Mouse (Mus musculus) urinary bladder, postnatal 25 days (tissue): ENCODE data around the gene Galr3.
"Not testable (repeated sequence)": the region's sequence is repeated elsewhere in the genome, so short reads cannot be mapped to it uniquely, and the experiment has no call there.

ENCODE experiments used
- DNase-seq: peaks from one replicate; pipeline ENCODE4 v3.0.0; 2022; ENCODE audit warnings: low spot score

Gene Galr3

DNA sequence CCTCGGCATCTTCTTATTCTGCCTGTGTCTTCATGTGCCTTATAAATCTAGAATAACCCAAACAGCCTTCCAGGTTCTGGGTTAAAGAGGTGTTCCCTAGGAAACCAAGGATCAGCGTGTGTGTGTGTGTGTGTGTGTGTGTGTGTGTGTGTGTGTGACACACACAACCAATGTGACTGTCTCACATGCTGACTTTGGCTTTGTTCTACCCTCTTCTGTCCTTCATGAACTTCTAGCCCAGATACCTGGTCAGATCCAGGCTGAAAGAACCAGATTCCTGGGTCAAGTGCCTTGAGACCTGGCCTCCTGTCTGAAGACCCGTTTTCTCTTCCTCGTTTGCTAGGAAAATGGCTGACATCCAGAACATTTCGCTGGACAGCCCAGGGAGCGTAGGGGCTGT, at the start of gene Galr3:
Gene Galr3, plus strand, starts transcription at position 301 of the 400 bp plus-strand sequence.
- no peak for DNase-seq

DNA sequence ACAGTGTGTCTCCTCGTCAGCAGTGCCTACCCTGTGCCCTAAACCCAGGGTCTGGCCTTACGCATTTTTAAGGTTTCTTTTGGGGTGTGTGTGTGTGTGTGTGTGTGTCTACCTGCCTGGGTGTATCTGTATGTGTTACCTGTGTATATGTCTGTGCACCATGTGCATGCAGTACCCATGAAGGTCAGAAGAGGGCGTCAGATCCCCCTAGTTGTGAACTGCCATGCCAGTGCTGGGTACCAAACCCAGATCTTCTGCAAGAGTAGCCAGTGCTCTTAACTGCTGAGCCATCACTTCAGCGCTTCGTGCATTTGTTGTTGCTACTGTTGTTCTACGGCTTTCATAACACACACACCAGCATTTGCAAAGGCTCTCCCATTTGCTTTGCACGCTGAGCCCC, 49.5 kb upstream of the Galr3 start:
- no peak for DNase-seq

DNA sequence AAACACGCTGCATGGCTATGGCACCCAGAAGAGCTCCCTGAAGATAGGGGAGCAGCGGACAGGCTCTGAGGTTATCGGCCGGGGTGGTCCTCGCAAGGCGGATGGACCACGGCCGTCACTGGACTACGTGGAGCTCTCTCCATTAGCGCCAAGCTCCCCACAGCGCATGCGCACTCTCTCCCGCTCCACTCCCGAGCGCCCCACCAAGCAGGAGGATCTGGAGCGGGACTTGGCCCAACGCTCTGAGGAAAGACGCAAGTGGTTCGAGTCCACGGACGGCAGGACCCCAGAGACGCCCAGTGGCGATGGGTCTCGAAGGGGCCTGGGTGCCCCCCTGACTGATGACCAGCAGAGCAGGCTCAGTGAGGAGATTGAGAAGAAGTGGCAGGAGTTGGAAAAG, 48.8 kb upstream of the Galr3 start:
- no peak for DNase-seq

DNA sequence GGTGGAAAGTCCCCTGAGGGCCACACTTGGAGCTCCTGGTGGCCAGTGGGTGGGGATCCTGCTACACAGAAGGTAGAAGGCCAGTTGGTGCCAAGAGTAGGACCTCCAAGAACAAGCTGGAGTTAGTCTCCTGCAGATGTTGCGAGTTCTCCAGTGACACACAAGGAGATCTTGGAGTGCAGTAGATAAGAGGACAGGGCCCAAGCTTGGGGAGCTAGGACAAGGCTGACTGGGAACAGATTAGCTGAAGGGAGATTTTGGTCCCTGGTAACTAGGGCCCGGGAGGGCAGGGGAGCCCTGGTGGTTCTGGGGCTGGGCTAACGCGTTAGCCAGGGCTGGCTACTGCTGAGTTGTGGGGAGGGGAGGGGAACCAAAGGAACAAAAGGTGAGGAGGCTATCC, 45.8 kb upstream of the Galr3 start:
- no peak for DNase-seq

DNA sequence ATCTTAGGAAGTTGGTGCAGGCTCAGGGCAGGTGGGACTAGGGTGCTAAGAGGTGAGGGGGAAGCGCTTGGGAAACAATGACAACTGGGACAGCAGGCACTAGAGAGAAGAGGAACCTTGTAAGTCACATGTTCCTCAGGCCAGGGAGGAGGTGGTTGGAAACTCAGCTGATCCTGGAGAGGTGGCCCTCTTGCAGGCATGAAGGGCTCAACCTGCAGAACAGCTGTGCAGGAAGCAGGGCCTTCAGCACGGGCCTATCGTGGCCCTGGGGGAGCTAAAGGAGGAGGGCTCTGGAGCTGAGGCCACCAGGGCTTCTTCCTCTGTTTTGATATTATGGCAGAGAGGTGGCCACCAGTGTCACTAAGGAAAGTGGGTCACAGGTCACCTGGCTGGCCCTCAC, 45.0 kb upstream of the Galr3 start:
- no peak for DNase-seq

DNA sequence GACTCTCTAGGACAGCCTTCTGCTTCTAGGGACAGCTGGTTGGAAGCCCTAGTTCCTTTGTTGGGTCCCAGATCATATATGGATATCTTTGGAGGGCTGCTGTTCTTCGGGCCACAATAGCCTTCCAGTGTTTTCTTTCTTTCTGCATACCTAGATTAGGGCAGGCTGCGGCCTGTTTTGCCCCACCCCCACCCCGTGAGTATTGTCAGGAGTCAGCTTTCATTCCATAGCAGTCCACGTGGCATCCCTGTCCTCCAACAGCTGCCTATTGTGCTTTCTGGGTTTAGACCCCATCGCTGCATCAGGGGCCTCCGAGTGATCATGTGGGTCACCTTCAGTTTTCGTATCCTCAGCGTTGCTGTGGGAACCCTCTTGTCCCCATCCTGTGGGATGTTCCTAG, 43.3 kb upstream of the Galr3 start:
- DNase-seq: no peak

DNA sequence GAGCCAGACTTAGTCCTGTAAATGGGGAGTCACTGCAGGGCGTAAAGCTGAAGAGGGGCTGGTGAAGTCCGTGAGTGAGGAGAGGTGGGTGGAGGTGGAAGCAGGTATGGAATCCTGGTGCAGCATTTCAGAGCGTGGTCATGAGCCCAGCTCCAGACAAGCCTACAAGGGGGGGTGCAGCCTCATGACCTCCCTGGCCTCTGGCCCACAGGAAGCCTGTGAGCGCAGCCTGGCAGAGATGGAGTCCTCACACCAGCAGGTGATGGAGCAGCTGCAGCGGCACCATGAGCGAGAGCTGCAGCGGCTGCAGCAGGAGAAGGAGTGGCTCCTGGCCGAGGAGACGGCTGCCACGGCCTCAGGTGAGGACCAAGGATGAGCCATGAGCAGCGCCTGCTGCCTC, 42.1 kb upstream of the Galr3 start:
- no peak for DNase-seq

DNA sequence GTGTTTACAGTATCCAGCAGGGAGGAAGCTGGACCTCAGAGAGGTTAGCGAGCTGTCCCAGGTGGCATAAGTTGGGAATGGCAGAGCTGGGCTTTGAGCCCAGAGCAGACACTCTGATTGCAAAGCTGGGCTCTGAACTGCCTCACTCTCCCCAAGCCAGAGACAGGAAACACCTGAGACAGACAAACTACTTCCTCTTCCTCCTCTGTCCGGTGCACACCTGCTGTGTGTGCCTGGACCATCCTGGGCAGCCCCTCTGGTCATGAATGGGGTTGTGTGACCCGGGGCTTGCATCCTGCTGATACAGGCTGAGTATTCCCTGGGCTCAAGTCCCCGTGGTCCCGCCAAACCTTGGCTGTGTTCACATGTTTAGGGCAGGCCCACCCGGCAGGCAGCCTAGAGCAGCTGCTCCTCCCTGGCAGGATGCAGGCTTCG, 41.3 kb upstream of the Galr3 start:
- DNase-seq: no peak

DNA sequence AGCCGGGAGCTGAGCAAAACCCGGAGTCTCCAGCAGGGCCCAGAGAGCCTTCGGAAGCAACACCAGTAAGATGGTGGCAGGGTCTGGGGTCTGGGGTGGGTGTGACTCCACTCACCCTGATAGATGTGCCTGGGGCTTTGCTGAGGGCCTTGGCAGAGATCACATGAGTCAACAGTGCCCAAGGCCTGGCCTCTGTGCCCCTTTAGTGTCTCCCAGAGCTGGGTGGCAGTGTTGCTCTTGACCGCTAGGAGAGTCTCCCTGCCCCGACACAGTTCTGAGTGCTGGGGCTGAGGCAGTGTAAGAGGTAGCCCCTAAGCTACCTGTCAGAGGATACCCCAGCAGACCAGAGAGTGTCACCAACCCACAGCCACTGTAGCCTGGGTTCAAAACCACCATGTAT, 40.1 kb upstream of the Galr3 start:
- DNase-seq: no peak

DNA sequence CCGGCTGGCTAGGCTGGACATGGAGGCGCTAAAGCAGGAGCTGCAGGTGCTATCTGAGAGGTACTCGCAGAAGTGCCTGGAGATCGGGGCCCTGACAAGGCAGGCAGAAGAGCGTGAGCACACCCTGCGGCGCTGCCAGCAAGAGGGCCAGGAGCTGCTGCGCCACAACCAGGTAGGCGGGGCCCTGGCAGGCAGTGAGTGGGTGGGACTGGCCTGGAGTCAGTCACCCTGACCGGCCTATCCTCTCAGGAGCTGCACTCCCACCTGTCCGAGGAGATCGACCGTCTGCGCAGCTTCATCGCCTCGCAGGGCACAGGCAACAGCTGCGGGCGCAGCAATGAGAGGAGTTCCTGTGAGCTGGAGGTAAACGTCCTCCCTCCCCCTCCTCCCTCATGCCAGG, 39.6 kb upstream of the Galr3 start:
- no peak for DNase-seq

DNA sequence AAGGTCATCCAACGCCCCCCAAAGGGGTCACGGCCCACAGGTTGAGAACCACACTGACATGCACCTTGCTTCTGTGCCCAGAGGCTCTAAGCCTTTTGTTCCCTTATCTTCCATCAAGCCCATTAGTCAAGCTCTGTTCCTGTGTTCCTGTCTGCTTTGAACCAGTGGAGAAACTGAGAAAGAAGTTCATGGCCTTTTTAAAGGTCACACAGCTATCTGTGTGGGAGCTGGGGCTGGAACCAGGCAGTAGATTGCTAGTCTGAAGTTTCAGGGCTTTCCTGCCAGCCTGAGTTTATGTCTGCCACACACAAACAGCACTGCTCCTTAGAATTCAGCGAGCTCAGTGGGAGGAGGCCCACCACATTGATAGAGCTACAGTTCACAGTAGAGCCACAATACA, 38.6 kb upstream of the Galr3 start:
- no peak for DNase-seq

DNA sequence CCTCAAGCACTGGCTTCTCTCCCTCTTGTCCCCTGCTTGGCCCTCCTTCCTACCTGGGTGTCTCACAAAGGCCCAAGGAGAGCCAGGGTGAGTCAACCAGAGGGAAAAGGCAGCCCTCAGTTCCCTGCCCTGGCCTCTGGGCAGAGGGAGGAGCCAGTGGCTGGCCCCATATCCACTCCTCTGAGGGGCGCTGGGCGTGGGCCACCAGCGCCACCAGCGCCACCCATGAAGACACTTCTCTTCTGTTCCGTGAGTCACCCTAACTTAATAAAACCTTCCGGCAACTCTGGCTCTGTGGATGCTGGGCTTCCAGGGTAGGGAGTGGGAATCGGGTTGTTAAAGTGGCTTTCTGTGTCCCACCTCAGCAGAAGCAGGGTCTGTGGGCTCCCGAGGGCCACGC, 36.1 kb upstream of the Galr3 start:
- no peak for DNase-seq

DNA sequence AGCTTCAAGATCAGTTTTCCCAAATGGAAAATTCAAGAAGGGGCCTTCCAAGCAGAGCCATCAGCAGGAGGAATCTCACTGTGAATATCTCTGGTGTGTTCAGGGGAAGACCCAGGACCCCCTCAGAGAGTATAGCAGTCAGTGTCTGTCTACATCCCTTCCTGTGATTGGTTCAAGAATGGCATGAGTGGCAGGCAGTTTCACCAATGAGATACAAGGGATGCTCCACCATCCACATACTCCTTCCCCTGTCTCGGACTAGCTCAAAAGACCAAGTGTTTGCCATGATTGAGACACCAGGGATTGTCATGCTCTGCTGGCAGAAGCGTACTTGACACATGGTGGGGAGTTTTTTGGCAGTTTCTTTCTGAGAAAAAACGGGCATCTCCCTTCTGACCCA, 35.0 kb upstream of the Galr3 start:
- DNase-seq: no peak

DNA sequence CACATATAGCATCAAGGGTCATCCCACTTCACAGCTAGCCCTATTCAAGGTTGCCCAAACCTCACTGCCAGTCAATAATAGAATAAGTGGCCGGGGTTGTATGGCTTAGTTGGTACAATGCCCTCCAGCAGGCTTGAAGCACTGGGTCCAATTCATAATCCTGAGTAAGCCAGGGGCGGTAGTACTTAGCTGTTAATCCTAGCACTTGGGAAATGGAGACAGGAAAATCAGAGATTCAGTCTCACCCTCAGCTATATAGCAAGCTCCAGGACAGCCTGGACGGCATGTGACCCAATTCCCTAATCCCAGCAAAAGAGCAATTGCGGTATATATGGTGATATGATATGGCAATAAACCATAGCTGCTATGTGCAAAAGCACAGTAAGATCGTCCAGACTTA, 34.6 kb upstream of the Galr3 start:
- no peak for DNase-seq

DNA sequence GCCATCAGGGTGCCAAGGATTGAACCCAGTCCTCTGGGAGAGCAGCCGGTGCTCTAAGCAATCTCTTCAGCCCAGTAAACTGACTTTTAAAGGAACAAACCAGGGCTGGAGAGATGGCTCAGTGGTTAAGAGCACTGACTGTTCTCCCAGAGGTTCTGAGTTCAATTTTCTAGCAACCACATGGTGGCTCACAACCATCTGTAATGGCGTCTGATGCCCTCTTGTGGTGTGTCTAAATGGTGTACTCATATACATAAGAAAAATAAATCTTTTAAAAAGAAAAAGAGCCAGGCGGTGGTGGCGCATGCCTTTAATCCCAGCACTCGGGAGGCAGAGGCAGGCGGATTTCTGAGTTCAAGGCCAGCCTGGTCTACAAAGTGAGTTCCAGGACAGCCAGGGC, 33.8 kb upstream of the Galr3 start:
- DNase-seq: not testable (repeated sequence)

DNA sequence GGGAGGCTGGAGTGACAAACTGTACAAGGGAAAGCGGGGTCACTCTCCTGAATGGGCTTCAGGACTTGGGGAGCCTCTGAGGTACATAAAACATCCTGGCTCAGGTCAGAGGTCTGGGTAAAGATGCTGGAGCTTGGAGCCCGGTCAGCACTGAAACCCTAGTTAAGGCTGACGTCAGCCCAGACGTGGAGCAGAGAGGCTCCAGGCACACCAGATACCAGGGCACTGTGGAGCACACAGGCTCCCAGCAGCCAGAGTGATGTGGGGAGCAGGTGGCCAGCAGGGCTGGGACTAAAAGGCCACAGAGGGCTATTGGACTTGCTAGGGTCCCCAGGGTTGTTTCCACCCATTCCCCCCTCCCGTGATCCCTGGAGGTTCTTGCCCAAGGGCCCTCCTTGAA, 32.0 kb upstream of the Galr3 start:
- DNase-seq: no peak

DNA sequence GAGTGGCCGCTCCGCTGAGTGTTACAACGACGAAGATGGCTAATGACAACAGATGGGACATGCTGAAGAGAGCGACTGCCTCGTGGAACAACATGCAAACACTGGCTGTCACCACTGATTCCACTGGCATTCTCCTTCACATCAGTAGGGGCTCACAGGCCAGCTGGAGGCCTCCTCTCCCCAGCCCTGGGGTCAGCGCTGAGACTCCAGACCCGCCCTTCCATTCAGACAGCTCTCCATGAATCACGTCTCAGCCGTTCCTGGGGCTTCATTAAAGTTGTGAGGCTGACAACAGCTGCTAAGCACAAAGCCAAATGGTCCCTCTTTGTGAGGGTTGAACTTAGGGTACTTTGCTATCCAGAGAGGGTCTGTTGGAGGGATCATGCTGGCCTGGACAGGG, 30.1 kb upstream of the Galr3 start:
- no peak for DNase-seq

DNA sequence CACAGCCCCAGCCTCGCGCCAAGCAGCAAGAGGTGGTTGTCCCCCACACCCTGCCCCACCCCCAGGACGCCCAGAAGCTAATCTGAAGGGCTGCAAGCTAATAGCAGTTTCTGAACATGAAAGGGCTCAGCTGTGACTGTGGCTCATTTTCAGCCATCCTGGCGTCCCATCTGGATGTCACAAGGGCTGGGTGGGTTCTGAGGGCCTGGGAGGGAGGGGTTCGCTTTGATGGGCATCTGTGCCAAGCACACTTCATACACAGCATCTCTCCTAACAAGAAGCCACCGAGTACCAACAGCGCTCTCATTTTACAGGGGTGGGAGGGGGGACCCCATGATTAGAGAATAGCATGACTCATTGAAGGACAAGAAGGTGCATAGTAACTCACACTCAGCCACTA, 28.3 kb upstream of the Galr3 start:
- no peak for DNase-seq

DNA sequence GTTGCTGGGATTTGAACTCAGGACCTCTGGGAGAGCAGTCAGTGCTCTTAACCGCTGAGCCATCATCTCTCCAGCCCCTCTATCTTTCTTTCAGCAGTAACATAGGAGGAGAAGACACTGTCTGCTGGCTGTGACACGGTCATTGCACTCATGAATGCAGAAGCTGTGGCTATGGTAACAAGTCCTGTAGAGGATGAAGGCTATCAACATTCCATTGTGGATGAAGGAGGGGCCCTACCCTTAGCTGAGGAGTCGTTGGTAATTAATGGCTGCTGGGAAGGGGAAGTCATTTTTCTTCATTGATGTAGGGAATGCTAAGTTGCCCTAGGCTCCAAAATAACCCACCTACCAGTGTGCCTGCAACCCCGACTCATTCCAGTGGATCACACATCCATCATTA, 23.5 kb upstream of the Galr3 start:
- no peak for DNase-seq

DNA sequence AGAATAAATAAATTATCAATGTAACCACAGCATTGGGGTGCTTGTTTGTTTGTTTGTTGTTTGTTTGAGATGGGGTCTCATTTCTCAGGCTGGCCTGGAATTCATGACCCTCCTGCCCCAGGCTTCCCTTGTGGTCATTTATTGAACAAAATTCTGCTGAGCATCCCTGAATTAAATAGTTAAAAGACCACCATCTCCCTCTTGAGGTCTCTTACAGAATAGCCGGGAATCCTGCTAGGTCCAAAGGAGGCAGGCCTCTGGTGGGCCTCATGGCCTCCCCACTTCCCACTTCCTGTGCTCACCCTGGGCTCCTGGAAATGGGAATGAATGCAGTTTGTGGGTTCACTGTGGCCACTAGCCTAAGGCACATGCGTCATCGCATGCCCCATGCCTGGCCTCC, 22.8 kb upstream of the Galr3 start:
- no peak for DNase-seq

DNA sequence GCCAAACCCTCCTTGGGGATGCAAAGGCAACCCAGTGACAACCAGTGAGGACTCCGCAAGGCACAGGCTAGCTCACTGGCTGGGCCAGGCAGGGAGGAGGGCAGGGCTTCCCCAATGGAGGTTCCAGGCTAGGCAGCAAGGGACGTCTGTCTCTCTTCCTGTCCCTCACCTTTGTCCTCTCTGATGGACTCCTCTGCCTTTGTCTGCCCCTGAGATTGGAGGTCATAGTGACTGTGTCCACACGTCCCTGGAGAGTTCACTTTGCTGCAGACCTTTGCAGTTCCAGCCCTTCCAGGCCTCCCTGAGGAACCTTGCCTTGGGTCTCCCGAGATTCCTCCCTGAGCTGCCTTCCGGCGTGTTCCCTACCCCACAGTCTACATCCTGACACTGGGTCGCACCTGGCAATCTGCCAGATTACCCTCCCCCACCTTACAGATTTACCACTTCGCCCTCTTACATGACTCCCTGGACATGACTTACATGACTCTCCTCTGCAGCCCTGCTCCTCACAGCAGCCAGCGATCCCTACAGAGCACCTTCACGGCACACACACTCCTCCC, 18.9 kb upstream of the Galr3 start:
- DNase-seq: no peak

DNA sequence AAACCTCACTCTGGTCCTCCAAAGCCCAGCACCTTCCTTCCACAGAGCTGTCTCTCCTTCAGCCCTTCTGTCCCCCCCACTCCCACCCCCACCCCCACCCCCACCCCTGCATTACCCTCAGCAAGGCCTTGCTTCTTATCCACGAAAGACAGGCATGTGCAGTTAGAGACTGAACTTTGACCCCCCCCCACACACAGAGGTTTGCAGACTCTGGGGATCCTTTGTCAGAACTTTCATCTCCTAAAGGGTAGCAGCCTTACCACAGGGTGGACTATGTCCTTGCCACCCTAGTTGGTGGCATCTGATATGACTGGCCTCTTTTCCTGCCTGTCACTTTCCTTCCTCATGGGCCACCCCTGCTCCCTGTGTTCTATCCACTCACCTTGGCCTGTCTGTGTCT, 18.3 kb upstream of the Galr3 start:
- no peak for DNase-seq

DNA sequence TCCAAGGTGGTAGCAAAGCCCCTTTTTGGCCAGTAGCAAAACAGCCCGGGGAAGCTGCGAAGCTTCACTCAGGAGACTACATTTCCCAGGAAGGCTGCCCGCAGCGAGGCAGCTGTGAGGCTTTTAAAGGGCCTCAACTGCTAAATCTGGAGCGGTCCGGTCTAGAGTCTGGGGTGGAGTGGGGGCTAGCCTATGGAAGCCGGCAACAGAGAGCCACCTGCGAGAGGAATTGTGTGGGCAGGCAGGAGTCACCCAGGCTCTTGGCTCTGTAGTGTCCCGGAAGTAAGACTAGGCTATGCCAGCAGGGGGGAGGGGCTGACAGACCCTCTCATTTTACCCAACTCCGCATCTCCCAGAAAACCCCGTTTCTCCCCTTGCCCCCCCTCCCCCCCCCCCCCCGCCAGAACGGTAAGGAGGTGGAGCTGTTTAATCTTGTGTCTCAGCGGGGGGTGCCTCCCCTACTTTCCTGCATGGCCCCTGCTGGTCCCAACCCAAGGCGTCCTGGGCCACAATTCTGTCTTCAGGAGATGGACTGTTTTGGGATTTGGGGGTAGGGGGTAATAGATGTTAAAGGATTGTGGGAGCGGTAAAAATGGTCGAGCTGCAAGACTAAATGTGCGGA, 15.9 kb upstream of the Galr3 start:
- no peak for DNase-seq

DNA sequence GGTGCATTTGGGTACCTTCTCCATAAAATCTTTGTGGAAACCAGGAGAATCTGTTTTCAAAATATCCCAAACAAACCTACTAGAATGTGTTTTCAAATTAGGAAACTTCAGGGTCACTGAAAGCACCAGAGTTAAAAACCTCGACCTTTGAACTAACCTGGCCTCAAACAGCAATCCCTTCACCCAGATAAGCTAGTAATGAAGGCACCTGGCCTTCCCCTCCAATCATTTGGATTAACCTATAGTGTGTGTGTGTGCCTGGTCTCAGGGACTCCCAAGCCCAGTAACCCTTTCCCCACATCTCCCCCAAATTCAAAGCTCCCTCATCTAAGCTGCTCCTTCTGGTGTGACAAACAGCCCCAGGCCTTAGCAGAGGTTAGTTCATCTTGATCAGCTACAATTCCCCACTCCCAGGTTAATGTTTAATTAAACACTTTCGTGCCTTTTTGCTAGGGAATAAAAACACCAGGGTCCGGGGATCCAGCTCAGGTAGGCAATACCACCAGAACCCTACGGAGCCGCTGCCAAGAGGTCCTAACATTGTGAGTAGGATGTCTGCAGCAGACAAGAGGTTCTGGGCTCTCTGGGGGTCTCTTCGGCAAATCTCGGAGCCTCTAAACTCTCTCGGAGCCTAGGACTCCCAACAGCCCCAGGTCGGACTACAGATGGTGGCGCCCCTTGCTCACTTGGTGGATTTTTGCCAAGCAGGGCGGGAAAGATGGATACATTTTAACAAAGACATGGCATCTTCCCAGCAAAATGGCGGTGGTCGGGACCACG, 15.0 kb upstream of the Galr3 start:
- DNase-seq: no peak
